Mouse (Mus musculus): Measurements from ENCODE around the gene Gdf11. TPM values are rescaled to one million over a fixed set of nuclear protein-coding genes. Genes with fewer than 3 reads are reported as not detected.

Gene Gdf11
- polyA plus RNA-seq, 1 experiment = 17.4 TPM

- TF ChIP-seq CTCF (IDR thresholded peaks at IDR 0.05; ENCODE audit: borderline replicate concordance, extremely low read depth, insufficient read depth, insufficient read length) = no peak
- no peak for TF ChIP-seq POLR2A (IDR thresholded peaks at IDR 0.05; ENCODE audit: borderline replicate concordance, extremely low read depth, insufficient read depth, insufficient read length, poor library complexity, severe bottlenecking)
- no peak for DNase-seq (ENCODE audit: low read depth)
Measured at GRCm38 (mm10) chr10:128902409-128902988, 11.0 kb upstream of the Gdf11 start.

DNA sequence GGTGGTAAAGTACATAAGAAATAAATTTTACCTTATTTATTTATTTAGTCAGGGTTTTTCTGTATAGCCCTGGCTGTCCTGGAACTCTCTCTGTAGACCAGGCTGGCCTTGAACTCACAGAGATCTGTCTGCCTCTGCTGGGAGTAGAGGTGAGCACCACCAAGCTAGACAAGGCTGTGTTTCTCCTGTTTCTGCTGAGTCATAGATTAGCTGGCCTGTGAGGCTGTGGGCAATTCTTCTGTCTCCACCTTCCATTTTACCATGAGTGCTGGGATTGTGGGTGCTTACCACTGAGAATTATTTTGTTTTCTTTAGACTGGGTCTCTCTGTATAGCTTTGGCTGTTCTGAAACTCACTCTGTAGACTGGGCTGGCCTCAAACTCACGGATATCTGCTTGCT is 9.9 kb upstream of the Gdf11 start:
- no peak for DNase-seq (ENCODE audit: low read depth)
- TF ChIP-seq CTCF (IDR thresholded peaks at IDR 0.05; ENCODE audit: borderline replicate concordance, extremely low read depth, insufficient read depth, insufficient read length) (no peak), POLR2A (IDR thresholded peaks at IDR 0.05; ENCODE audit: borderline replicate concordance, extremely low read depth, insufficient read depth, insufficient read length, poor library complexity, severe bottlenecking) (no peak)

DNA sequence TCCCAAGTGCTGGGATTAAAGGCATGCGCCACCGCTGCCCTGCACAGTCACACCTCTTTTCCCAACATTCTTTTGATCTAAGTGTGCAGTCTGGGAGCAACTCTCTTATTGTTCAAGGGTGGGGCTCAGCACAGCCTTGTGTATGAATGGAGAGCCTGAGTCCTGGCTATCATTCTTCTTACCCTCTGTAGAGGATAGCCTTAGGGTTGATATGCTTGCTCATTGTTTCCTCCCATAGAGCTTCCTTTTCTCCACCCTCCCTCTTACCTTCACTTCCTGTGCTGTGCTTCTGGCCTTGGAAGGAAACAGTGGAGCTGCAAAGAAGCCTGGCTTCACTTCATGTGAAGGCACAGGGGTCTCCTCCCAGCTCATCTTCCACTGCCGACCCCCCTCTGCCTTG is 9.2 kb upstream of the Gdf11 start, which contains the start of gene Cd63:
Cd63 (plus strand) TSS at position 292 of the 400 bp plus-strand sequence.
- TF ChIP-seq POLR2A (IDR thresholded peaks at IDR 0.05; ENCODE audit: borderline replicate concordance, extremely low read depth, insufficient read depth, insufficient read length, poor library complexity, severe bottlenecking) (no peak), CTCF (IDR thresholded peaks at IDR 0.05; ENCODE audit: borderline replicate concordance, extremely low read depth, insufficient read depth, insufficient read length) (no peak)
- no peak for DNase-seq (ENCODE audit: low read depth)

GRCm38 (mm10) chr10:128899759-128900490 is 8.4 kb upstream of the Gdf11 start:
- no peak for DNase-seq (ENCODE audit: low read depth)
- TF ChIP-seq POLR2A (IDR thresholded peaks at IDR 0.05; ENCODE audit: borderline replicate concordance, extremely low read depth, insufficient read depth, insufficient read length, poor library complexity, severe bottlenecking) (no peak), CTCF (IDR thresholded peaks at IDR 0.05; ENCODE audit: borderline replicate concordance, extremely low read depth, insufficient read depth, insufficient read length) (no peak)

GRCm38 (mm10) chr10:128897501-128897900 is 6.0 kb upstream of the Gdf11 start:
- DNase-seq (ENCODE audit: low read depth) = peak; percentile 81
- TF ChIP-seq CTCF (IDR thresholded peaks at IDR 0.05; ENCODE audit: borderline replicate concordance, extremely low read depth, insufficient read depth, insufficient read length) = no peak
- no peak for TF ChIP-seq POLR2A (IDR thresholded peaks at IDR 0.05; ENCODE audit: borderline replicate concordance, extremely low read depth, insufficient read depth, insufficient read length, poor library complexity, severe bottlenecking)

GRCm38 (mm10) chr10:128896807-128897206 is 5.3 kb upstream of the Gdf11 start:
- TF ChIP-seq POLR2A (IDR thresholded peaks at IDR 0.05; ENCODE audit: borderline replicate concordance, extremely low read depth, insufficient read depth, insufficient read length, poor library complexity, severe bottlenecking) (no peak), CTCF (IDR thresholded peaks at IDR 0.05; ENCODE audit: borderline replicate concordance, extremely low read depth, insufficient read depth, insufficient read length) (no peak)
- no peak for DNase-seq (ENCODE audit: low read depth)

GRCm38 (mm10) chr10:128895952-128896693 is 4.6 kb upstream of the Gdf11 start:
- TF ChIP-seq POLR2A (IDR thresholded peaks at IDR 0.05; ENCODE audit: borderline replicate concordance, extremely low read depth, insufficient read depth, insufficient read length, poor library complexity, severe bottlenecking) (no peak), CTCF (IDR thresholded peaks at IDR 0.05; ENCODE audit: borderline replicate concordance, extremely low read depth, insufficient read depth, insufficient read length) (no peak)
- DNase-seq (ENCODE audit: low read depth) = peak; percentile 83

GRCm38 (mm10) chr10:128895437-128895836 is 3.9 kb upstream of the Gdf11 start:
- peak; percentile 92 for DNase-seq (ENCODE audit: low read depth)
- TF ChIP-seq CTCF (IDR thresholded peaks at IDR 0.05; ENCODE audit: borderline replicate concordance, extremely low read depth, insufficient read depth, insufficient read length) (peak; percentile 69; the same call in 1 of the 2 replicates), POLR2A (IDR thresholded peaks at IDR 0.05; ENCODE audit: borderline replicate concordance, extremely low read depth, insufficient read depth, insufficient read length, poor library complexity, severe bottlenecking) (no peak)

- DNase-seq (ENCODE audit: low read depth) = no peak
- TF ChIP-seq CTCF (IDR thresholded peaks at IDR 0.05; ENCODE audit: borderline replicate concordance, extremely low read depth, insufficient read depth, insufficient read length) (no peak), POLR2A (IDR thresholded peaks at IDR 0.05; ENCODE audit: borderline replicate concordance, extremely low read depth, insufficient read depth, insufficient read length, poor library complexity, severe bottlenecking) (no peak)
Measured at GRCm38 (mm10) chr10:128892246-128892645, 728 bp upstream of the Gdf11 start.

DNA sequence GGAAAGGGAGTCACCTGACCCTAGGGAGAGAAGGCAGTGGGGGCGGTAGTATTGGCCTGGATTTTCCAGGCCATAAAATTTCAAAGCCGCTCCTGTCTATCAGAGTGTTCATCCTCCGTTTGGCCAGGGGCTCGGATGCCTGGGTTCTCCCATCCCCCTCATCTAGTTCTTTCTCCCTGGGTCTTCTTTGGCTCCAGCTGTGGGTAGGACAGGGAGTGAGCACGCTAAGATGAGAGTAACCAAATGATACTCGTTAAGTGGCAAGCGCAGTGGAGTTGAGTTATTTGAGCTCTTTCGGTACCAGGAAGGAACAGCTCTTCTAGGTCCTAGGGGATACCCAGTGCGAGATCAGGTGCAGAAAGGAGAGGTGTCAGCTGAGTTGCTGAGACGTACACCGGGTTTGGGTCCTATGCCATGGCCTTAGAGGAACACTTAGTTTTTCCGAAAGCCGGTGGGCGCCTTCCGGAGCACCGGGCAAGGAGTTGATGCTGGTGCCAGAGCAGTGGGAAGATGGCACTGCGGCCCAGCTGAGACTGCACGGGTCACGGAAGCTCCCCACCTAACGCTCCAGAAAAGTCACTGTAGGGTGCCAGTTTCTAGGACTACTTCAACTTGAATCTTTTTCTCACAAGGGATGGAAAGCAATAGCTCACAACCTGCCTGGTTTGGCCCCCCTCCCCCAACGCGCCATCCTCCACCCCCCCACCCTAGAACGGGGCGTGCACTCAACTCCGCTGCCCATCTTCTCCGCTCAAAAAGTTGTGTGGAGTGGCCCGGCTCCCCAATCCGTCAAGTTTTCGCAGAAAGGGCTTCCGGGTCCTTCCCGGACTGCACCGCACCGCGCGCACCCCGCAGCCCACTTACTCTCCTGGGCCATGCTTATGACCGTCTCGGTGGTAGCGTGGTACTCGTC is 879 bp downstream of the Gdf11 start:
- peak; percentile 31 for DNase-seq (ENCODE audit: low read depth)
- TF ChIP-seq CTCF (IDR thresholded peaks at IDR 0.05; ENCODE audit: borderline replicate concordance, extremely low read depth, insufficient read depth, insufficient read length) = no peak
- TF ChIP-seq POLR2A (IDR thresholded peaks at IDR 0.05; ENCODE audit: borderline replicate concordance, extremely low read depth, insufficient read depth, insufficient read length, poor library complexity, severe bottlenecking) = no peak

Measured in brain, embryonic 14.5 days (tissue).